Mouse (Mus musculus) cerebellum, postnatal 10 days (tissue): Measurements from ENCODE around the gene Dhrs2.

Experiments used
- DNase-seq, 2 experiments: peaks; one replicate each; pipeline ENCODE4 v3.0.0; 2021; ENCODE audit warnings: mixed read lengths in 2 of 2

Dhrs2 gene

GRCm38 (mm10) chr14:55221707-55222106 lies at the start of gene Dhrs2:
Gene Dhrs2 (plus strand): TSS chr14:55222007.
- DNase-seq, result no peak

GRCm38 (mm10) chr14:55174164-55174563 lies 47.6 kb upstream of the Dhrs2 start:
- no peak for DNase-seq

GRCm38 (mm10) chr14:55177274-55177673 lies 44.5 kb upstream of the Dhrs2 start:
- DNase-seq, result peak; percentile 87 to 88

- no peak for DNase-seq
Observed at GRCm38 (mm10) chr14:55180951-55181350, 40.9 kb upstream of the Dhrs2 start.

- DNase-seq, result no peak
Observed at GRCm38 (mm10) chr14:55183231-55183630, 38.6 kb upstream of the Dhrs2 start.

- DNase-seq, result no peak
Observed at GRCm38 (mm10) chr14:55184640-55185145, 37.1 kb upstream of the Dhrs2 start.

- no peak for DNase-seq
Observed at GRCm38 (mm10) chr14:55188491-55188890, 33.3 kb upstream of the Dhrs2 start.

GRCm38 (mm10) chr14:55189351-55189769 lies 32.4 kb upstream of the Dhrs2 start:
- DNase-seq, result peak in 1 of 2 experiments; percentile 46

- no peak for DNase-seq
Observed at GRCm38 (mm10) chr14:55193354-55193753, 28.5 kb upstream of the Dhrs2 start.

- no peak for DNase-seq
Observed at GRCm38 (mm10) chr14:55193876-55194635, 27.8 kb upstream of the Dhrs2 start.

GRCm38 (mm10) chr14:55194786-55195185 lies 27.0 kb upstream of the Dhrs2 start:
- DNase-seq, result no peak

- no peak for DNase-seq
Observed at GRCm38 (mm10) chr14:55197121-55197520, 24.7 kb upstream of the Dhrs2 start.

- DNase-seq, result no peak
Observed at GRCm38 (mm10) chr14:55198187-55198586, 23.6 kb upstream of the Dhrs2 start.

- no peak for DNase-seq
Observed at GRCm38 (mm10) chr14:55204544-55204943, 17.3 kb upstream of the Dhrs2 start.

GRCm38 (mm10) chr14:55205045-55205750 lies 16.6 kb upstream of the Dhrs2 start:
- peak; percentile 24 to 40 for DNase-seq

- DNase-seq, result no peak
Observed at GRCm38 (mm10) chr14:55208306-55208705, 13.5 kb upstream of the Dhrs2 start.

- DNase-seq, result peak in 1 of 2 experiments; percentile 41
Observed at GRCm38 (mm10) chr14:55213621-55214020, 8.2 kb upstream of the Dhrs2 start.

- peak; percentile 72 to 77 for DNase-seq
Observed at GRCm38 (mm10) chr14:55214507-55214906, 7.3 kb upstream of the Dhrs2 start.

GRCm38 (mm10) chr14:55223172-55223571 lies 1.4 kb downstream of the Dhrs2 start:
- DNase-seq, result peak; percentile 26 to 48

GRCm38 (mm10) chr14:55234639-55235038 lies 12.8 kb downstream of the Dhrs2 start:
- DNase-seq, result no peak

GRCm38 (mm10) chr14:55236685-55237084 lies 14.9 kb downstream of the Dhrs2 start:
- DNase-seq, result no peak

- peak; percentile 79 to 84 for DNase-seq
Observed at GRCm38 (mm10) chr14:55242664-55243063, 20.9 kb downstream of the Dhrs2 start.

- DNase-seq, result no peak
Observed at GRCm38 (mm10) chr14:55247181-55247580, 25.4 kb downstream of the Dhrs2 start.

GRCm38 (mm10) chr14:55248284-55248683 lies 26.5 kb downstream of the Dhrs2 start:
- no peak for DNase-seq
